Mouse (Mus musculus): Measurements from ENCODE around the gene Tenm1.

Gene Tenm1

DNA sequence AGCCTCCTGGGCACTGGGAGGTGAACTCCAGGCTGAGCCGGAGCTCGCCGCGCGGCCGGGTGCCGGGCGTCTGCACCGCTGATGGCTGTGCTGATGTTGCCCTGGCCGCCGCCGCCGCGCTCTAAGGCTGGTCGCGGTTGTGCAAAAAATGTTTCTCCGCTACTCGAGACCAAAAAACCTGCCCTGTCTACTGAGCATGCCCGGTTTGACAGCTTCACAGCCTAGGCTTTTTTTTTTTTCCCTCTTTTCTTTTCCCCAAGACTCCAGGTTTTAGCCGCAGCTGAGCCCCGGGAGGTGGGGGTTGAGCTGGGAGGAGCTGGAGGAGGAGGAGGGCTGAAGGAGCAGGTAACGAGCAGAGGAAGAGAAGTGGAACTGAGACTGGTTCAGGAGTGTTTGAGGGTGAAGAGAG, at the start of gene Tenm1:
TSS of gene Tenm1 (minus strand) at position 272 of the 409 bp plus-strand sequence.
- DNase-seq (ENCODE audit: low spot score): peak; percentile 20

DNA sequence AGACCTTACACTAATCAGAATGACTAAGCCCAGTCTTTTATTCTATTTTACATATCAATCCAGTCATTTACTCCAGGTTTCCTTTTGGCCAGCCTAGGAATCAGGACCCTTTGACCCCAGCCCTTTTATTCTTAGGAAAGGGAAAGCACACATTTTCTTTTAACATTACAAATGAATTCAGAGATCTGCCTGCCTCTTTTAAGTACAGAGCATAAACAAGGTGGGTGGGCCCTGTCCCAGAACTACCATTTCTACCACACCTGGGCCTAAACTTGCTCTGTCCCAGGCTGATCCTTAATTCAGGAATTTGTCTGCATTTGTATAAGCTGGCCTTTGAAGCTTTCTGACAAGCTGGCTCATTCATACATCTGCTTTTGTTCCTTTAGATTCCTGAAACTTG, 38.4 kb upstream of the Tenm1 start:
- no peak for DNase-seq (ENCODE audit: low spot score)

DNA sequence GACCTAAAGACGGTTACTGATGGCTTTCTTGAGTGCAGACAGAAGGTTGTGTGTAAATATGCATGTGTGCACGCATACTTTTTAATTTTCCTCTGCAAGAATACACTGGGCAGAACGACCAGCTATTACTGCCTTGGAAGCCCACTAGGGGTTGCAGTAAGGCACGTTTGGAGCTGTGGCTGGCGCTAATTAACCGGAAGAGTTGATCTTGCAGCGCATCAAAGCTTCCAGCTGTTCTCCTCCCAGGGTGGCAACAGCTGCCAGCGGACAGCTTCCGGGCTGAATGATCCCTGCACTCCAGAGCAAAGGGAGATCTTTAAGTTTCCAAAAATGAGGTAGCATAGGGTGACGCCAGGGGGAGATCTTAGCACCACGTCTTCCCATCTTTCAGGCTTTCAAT, 1.7 kb upstream of the Tenm1 start:
- DNase-seq (ENCODE audit: low spot score): no peak

DNA sequence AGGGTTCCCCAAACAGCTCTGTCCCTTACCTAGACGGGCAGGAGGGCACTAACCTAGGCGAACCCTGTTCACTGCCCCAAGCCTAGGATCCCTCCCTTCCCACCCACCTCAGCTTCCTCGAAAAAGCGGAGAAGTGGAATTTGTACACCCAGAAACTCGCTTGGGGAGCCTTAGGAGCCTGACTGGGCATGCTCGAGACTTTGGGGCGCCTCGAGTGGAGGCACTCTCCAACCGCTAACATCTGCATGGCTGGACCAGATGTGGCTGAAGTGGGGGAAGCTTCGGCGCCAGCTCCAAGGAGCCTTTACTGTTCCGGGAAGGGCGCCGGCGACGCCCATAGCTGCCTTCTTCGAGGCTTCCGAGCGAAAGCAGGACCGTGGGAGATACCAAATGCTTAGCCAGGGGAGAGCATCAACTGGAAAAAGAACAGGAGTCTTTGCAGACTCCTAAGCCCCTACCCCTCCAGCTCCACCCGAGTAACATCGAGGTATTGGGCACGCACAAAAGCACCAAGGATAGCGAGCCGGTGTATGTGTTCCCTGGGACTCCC, 1.1 kb upstream of the Tenm1 start:
- peak; percentile 13 for DNase-seq (ENCODE audit: low spot score)

DNA sequence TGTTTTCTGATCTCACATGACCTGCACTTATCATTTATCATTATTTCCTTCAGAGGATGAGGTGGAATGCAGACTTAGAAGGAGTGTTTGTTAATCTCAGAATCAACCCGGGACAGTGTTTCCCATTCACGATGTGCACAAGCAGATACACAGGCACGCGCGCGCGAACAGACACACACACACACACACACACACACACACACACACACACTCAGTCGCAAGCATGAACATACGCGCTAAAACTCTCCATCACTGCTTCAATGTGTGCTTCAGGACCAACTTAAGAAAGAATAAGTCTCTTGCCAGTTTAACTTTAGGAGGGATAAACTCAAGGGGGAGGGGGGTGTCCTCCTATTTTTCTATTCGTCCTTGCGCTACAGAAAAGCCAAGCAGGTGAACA, 411 bp upstream of the Tenm1 start:
- no peak for DNase-seq (ENCODE audit: low spot score)

DNA sequence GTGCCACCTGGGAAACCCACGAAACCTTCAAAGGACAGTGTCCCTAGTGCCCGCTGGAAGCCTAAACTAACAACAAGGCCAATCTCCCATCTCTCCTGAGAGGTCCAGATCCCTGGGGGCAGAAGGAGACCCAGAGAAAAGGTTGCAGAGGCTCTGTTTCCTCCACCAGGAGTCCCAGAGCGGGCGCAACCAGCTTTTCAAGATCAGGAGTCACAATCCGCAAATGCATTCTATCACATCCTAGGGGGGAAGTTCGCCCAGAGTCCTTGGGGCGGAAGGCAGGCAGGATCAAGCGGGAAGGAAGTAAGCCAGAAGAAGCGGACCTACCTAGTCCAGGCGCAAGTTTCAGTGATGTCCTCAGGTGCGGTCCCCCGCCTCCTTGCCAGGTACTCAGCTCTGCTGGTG, 963 bp downstream of the Tenm1 start:
- no peak for DNase-seq (ENCODE audit: low spot score)

DNA sequence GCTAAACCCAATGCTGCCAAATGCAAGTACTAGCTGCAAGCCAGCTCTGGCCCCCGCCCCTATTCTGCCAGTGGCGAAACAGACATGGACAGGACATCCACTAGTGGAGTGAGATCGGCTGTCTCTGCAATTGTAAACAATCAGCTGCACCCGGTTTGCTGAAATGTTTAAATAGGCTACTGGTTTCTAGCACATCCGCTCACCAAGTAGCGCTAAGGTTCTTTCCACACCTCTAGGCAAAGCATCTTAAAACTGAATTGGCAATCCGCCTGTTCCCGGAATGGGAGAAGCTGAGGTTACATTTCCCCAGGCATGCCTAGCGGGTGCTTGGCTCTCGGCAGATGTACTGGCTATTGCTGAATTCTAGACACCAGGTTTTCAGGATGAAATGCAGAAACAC, 1.8 kb downstream of the Tenm1 start:
- DNase-seq (ENCODE audit: low spot score): no peak

DNA sequence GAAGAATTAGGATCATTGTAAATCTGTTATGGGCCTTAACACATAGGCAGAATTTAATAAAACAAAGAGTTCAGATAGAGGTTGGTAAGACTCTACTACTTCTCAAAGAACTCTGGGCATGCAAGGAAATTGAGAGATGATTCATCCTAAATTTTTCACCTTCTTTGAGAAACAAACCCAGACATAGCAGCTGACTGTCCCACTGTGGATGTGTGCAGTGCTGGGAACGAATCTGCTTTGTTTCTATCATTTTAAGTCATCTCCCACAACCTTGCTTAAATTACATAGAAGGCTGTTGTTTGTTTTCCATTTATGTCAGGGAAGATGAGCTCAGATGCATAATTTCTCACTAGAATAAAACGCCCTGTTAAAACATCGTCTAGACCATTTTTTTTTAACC, 31.0 kb downstream of the Tenm1 start:
- no peak for DNase-seq (ENCODE audit: low spot score)

DNA sequence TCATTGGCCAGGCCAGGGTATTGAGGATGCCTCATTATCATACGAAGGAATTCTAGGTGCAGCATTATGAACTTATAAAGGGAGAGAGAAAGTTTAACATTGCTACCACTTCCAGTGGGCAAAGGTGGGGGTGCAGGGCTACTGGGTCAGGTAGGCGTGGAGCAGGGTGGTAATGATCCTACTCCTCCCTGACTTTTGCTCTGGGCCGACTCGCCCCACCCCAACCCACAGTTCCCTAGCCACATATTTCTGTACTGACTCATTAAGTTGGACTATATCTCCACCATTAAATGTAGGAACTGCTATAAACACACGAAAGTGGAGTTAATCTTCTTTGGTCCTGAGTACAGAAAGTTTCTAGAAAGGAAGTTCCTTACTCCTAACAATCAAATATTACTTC, 40.8 kb downstream of the Tenm1 start:
- DNase-seq (ENCODE audit: low spot score): no peak

DNA sequence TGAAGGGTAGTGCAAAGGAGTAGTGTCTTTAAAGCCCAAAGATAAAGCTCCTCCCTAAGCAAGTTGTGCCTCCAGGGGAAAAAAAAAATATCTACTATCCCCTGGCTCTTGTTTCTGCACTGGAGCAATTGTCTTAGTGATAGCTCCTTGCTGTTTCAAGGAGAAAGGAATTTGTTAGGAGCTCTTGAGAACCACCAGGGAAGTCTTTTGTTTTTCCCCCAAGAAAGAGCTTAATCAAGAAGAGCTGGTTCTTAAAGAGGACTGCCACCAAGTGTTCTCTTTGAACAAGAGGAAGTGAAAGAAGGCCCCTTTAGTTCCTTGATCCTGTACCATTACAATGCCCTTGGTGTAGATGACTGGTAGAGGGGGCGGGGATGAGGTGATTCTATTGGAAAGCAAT, 56.4 kb downstream of the Tenm1 start:
- DNase-seq (ENCODE audit: low spot score): no peak

DNA sequence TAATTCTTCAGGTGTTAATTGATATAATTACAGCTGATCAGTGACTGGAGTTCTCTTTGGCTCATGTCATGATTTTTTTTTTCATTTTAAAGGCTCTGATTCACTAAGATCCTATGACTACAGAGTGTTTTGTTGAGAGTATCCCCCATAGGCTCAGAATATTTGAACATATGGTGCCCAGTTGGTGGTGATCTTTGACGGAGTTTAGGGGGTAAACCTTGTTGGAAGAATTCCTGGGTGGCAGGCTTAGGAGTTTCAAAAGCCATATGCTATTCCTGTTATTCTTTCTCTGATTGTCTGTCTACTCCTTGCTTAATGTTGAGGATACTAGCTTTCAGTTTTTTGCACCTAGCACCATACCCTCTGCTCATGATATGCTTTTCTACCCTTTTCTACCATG, 109.6 kb downstream of the Tenm1 start:
- DNase-seq (ENCODE audit: low spot score): no peak

DNA sequence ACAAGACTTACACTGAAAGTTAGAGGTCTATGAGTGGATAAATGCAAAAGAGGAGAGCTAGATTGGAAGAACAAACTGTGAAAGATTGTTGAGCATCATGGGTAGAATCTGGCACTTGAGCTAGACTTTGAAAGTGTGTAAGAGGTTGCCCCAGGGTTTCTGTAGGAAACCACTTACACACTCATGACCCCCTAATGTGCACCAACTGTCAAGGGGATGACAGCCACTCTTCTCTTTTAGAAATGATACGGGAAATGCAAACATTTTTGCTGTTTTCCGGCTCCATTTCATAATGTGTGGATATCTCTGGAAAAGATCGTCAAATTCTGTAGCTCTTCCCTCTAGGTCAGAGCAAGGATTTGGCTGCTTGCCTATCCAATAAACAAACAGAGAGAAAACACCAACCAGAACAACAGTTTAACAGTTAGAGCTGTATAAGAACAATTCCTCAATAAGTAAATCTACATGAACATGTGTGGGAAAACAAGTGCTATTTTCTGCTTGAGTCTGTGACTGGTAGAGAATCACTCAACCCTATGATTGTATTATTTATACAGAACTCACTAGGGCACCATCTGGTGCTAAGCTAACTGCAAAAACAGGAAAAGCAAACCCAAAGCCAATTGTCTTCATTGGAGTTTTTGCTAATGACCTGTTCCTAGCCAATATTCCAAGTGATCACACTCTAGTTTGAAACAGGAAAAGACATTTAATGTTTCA, 111.0 kb downstream of the Tenm1 start:
- DNase-seq (ENCODE audit: low spot score): peak; percentile 3

DNA sequence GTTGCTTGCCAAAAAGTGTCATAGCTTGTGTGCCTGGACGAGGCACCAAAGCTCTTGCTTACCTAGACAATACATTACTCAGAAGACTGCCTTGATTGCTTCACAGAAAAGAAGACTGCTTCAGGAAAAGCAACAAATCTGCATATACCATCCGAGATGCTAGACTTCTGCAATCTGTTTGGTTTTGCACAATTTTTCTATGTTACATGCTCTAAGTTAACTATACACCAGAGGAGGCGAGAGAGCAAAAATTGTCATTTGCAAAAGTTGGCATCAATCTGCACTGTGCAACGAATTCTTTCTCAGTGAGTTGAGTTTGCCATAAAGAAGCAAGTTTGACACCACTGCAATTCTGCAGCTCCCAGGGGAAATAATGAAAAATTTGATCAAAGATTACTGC, 193.1 kb downstream of the Tenm1 start:
- DNase-seq (ENCODE audit: low spot score): no peak

DNA sequence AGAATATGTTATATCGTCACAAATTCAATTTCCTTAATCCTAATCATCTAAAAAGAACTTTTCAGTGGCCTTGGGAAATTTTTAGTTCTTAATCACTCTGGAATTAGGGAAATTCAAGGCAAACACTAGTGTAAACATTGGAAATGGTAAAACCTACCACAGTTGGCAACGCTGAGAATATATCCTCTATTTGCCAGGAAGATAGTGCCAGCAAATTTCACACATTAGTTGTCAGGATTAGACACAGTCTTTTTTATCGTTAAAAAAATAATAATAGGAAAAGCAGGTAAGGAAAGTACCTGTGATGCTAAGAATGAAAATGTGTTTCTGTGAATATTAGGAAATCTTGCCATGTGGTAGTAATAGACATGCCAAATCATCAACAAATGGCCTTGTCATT, 223.9 kb downstream of the Tenm1 start:
- no peak for DNase-seq (ENCODE audit: low spot score)

DNA sequence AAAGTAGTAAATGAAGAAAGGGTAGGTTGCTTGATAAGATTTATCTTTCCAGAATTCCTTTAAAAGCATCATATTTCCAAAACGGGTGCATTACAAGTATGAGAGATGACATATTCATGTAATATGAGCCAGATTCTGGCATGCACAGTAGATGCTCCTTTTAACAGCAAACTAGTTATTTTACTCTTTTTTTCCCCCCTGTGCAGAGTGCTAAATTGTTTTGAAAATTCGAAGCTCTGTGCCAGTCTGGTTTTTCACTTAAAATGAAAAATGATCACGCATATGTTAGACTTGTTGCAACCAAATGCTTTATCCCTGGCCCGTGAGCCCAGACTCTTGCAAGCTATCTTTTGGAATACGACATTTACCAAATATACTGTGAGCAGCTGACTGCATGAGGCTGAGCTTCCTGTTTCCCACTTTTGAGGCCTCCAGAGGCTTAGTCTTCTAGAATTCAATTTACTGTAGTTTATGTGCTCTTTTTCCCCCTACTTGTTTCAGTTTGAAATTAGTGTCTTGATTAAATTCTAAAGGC, 226.6 kb downstream of the Tenm1 start:
- peak; percentile 3 for DNase-seq (ENCODE audit: low spot score)

DNA sequence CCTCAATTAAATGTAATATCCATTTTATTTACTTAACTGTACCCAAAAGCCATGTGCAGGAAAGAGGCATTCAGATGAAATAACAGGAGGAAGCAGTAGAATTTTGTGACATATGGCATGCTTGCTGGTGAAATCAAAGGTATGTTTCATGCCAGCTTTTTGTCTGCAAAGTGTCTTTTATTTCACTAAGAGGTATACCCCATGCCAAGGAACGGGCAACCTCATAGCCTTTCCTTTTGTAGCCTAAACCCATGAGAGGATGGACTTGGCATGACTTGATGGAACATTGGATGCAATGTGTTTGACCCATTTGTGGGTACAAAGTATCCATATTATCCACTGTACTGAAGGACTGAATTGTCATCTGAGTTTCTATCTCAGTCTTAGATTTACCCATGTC, 246.0 kb downstream of the Tenm1 start:
- DNase-seq (ENCODE audit: low spot score): peak; percentile 2

DNA sequence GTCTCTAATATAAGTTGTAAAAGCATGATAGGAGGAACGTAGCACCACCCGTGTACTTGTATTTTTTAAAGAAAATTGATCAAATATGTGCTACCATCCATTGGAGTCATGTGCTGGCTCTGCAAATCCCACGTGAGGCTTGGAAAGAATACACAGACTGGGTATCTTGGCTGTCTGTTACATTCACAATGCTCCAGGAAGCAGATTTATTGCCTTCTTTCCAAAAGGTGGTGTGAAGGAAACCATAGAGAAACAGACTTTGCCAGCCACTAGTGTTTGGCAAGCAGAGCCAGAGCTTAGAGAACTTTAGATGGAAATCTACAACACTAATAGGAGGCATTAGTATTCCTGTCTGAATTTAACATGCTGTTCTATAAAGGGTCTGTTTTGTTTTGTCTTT, 277.4 kb downstream of the Tenm1 start:
- DNase-seq (ENCODE audit: low spot score): no peak

DNA sequence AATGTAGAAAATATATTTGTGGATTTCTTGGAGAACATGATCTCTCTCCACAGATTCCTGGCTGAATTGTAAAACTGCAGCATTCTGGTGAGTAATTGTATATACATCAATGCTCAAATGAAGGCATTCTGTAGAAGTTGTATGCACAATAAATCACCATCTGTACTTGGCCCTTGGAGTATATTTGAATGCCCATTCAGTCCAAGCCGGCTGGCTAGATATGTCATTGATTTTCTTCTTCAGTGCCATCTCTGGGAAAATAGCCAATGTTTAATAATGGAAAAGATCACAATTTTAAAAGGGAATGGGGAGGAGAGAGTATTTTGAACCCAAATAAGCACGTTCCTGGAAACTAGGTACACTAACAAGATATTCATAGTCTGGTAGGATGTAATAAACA, 299.2 kb downstream of the Tenm1 start:
- no peak for DNase-seq (ENCODE audit: low spot score)

DNA sequence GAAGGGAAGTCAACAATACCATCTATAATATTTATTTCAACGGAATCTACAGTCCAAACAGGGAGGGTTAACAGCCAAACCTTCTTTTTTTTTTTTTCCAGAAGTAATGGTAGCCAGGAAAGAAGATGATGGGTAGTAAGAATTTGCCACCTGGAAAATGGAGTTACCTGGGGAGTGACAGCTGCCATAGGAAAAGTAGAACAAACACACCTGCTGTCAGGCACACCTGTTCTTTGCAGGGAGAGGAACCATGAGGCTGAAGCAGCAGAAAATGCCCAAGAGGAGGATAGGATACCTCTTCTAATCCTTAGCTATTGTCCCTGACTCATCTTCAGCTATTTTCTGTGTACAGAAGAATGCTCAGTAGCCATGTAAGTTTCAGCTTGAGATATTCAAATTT, 306.4 kb downstream of the Tenm1 start:
- DNase-seq (ENCODE audit: low spot score): no peak

DNA sequence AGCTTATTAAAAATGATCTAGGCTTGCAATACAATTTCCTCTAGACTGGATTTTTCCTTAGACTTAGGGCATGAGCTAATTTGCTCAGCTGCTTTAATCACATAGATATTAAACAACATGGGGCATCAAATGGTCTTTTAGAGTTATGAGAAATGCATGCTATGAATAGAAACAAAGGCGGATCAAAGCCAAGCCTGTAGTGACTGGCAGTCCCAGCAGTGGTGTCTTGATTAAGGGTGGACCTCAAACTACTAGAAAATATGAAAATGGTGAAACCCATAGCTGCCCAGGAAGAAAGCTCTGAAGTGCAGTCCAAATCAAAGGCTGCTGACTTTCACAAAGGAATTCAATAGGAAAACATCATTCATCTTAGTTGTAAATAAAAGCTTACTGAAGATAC, 306.9 kb downstream of the Tenm1 start:
- DNase-seq (ENCODE audit: low spot score): no peak

DNA sequence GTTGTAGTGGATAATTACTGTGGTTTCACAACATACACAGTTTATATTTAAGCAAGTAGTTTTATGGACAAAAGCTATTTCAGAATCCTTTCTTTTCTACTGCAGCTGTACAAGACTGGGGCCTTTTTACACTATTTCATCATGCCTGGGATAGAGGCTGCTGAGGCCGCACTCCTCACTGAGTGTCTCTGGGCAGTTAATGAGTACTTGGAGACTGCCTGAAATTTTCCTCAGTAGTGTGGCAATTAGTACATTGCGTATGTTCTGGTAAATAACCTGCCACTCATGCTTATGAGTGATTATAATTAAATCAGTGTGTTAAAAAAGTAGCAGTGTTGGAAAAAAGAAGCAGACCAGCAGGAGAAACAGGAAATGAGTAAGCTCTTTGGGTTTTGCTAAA, 442.8 kb downstream of the Tenm1 start:
- no peak for DNase-seq (ENCODE audit: low spot score)

DNA sequence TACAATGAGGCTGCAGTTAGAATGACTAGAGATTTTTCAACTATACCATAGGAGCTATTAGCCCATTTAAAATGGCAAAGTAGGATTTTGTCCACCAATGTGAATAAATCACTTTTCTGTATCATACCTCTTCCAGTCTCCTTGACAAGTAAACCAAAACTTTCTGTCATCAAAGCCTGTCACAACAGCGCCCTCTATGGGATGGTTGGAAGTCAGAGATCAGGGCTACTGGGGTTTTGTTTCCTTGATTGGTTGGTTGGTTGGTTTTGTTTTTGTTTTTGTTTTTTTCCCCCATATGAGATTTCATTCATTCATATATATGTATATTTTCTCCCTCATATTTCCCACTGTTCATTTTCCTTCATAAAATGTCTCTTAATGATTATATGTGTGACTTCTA, 455.4 kb downstream of the Tenm1 start:
- peak; percentile 7 for DNase-seq (ENCODE audit: low spot score)

DNA sequence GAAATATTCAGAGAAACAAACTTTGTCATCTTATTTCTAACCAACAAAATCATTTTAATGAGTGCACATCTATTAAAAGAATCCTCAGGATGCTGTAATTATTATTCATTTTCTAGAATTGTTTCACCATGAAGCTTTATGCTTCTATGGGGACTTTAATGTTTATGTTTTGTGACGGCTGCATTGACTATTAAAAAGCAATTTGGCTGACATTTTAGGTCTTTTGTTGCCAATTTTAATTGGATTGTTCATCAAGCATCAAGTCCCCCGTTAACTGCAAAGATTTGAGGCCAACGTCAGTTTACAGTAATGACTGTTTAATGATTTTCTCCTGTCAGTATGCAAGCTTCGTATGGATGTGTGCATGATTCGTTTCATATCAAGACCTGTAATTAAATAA, 461.3 kb downstream of the Tenm1 start:
- DNase-seq (ENCODE audit: low spot score): no peak

DNA sequence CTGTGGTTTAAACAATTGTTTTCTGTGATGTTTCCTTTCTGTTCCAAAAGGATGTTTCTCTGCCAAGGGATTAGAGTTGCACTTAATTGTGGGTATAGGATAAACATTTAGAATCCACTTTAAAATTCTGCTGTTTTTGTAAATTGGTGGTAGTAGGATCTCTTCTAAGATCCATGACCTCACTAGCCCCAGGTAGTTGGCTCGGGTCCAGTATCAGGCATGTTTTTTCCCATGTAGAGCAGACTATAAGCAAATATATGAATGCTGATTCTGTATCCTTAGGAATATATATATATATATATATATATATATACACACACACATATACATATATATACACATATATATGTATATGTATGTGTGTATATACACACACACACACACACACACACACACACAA, 567.2 kb downstream of the Tenm1 start:
- DNase-seq (ENCODE audit: low spot score): no peak

All from layer of hippocampus, adult 11-12 months (tissue).